Comparison of ENCODE assay signal across 8 mouse cellular contexts in the genomic region with DNA sequence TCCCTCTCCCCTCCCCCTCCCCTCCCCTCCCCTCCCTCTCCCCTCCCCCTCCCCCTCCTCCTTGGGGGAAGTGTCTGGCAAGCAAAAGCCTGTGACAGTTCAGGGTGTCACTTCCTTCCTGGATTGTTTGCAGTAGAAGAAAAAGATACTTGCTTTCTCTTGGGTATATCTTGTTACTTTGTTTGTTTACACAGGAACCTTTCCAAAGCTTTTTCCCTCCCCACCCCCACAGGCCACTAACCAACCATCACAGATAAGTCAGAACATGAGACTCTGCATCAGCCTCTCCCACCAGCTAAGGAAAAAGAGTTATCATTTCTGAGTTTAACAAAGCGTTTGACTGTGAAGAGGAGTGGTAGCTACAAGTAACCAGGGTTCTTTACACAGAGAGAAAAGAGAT.
DNase-seq lines count a peak whose midpoint lies in the region; ATAC-seq and TF ChIP-seq lines count a peak whose summit lies in the region.

No protein-coding gene starts in this region.

- no peaks in the 10 kb centered on the region for H3K9me3 ChIP-seq in forebrain, embryonic 15.5 days

- no peak for TF ChIP-seq POLR2A in lung, adult 2 months (IDR thresholded peaks at IDR 0.05; ENCODE audit: borderline replicate concordance, extremely low read depth, low read depth, low read length)

- ATAC-seq in granulocyte monocyte progenitor cell, adult 5-6 weeks (replicated peaks; ENCODE audit: poor library complexity, severe bottlenecking), result 0 out of 2 replicates have a peak, but pooled peaks have one; percentile 25
- no peak for ATAC-seq in forebrain, embryonic 15.5 days (replicated peaks)

- peaks cover 3% of the 10 kb centered on the region; the same call in 1 of the 2 replicates for H3K4me1 ChIP-seq in lung, adult 2 months (ENCODE audit: control insufficient read depth, insufficient read depth, low read length)
- peaks cover 12% of the 10 kb centered on the region; the same call in 1 of the 2 replicates for H3K4me1 ChIP-seq in forebrain, embryonic 15.5 days

- DNase-seq in lung, postnatal 10 days, result peak; percentile 48
- no peak for DNase-seq in lung, adult 2 months
- DNase-seq in kidney, postnatal 10 days, result peak; percentile 71
- peak; percentile 54 for DNase-seq in thymus, postnatal 25 days
- DNase-seq in layer of hippocampus, adult 11-12 months (ENCODE audit: low spot score), result no peak
- DNase-seq in layer of hippocampus, postnatal 14 days (ENCODE audit: low spot score in 2 of 2), result no peak

- no peak overlapping the region for H3K4me2 ChIP-seq in forebrain, embryonic 15.5 days (replicated peaks)

- no peak overlapping the region for H3K27ac ChIP-seq in forebrain, embryonic 15.5 days (replicated peaks)

- 0 out of 2 replicates have a peak, but pooled peaks cover 3% of the 10 kb centered on the region for H3K27me3 ChIP-seq in forebrain, embryonic 15.5 days

- TF ChIP-seq CTCF in lung, adult 2 months (IDR thresholded peaks at IDR 0.05; ENCODE audit: insufficient read depth, low read length), result no peak

- H3K36me3 ChIP-seq in forebrain, embryonic 15.5 days, result no peaks in the 10 kb centered on the region

- WGBS in lung, adult 2 months, result 34% methylated on average over 1 of the region's 1 CpGs
- 76% methylated on average over 1 of the region's 1 CpGs for WGBS in forebrain, embryonic 15.5 days

- H3K9ac ChIP-seq in forebrain, embryonic 15.5 days (replicated peaks), result no peak overlapping the region

- H3K4me3 ChIP-seq in lung, adult 2 months (replicated peaks; ENCODE audit: extremely low read depth, low read depth, low read length), result no peak overlapping the region
- H3K4me3 ChIP-seq in forebrain, embryonic 15.5 days, result no peak overlapping the region

Comparison
In these comparisons a context has a peak if more than half of its experiments do, and no peak if none do; other contexts are left out.
1. DNase-seq: peak in lung, postnatal 10 days (single experiment), kidney, postnatal 10 days (single experiment) and thymus, postnatal 25 days (single experiment); none in lung, adult 2 months (single experiment), layer of hippocampus, adult 11-12 months (single experiment) and layer of hippocampus, postnatal 14 days (0 of 2).